In the genomic region with DNA sequence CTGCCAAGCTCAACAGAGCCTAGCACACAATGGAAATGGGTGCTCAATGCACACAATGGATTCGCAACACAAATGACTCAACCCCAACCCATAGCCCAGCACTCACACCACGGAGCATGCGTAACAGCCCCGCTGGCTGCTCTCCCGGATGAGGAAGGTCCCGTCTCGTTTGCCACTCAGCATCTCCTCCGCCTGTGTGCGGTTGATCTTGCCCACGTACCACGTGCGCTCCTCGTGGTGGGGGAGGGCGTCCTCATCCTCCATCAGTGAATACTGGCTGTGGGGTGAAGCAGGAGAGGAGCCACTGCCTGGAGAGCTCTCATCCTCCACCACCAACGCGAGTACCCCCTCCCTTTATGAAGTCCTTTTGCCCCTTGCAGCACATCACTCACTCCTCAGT, we compare ENCODE assay signal across 10 mouse cellular contexts. TPM values are rescaled to one million over a fixed set of nuclear protein-coding genes. Genes with fewer than 3 reads are reported as not detected.
DNase-seq lines count a peak whose midpoint lies in the region; ATAC-seq and TF ChIP-seq lines count a peak whose summit lies in the region.
"Had no signal": no experiment of that assay in that cellular context is flagged by ENCODE, and none has a peak within 500 bp of the region (broad histone marks: within the 10 kb centered on the region; RNA-seq: fewer than 3 reads in every experiment).

No protein-coding gene starts in this region.

- no peak overlapping the region for H3K27ac ChIP-seq in hindbrain, embryonic 12.5 days
- no peak overlapping the region for H3K27ac ChIP-seq in hindbrain, embryonic 10.5 days
- H3K27ac ChIP-seq in CH12.LX (ENCODE audit: insufficient read depth, low read depth) = peak overlapping the region; percentile 80
- H3K27ac ChIP-seq in bone marrow macrophage, adult 2 months (ENCODE audit: insufficient read depth, low read depth, low read length) = peak overlapping the region; percentile 50
- peak overlapping the region; percentile 48 for H3K27ac ChIP-seq in liver, embryonic 15.5 days (replicated peaks)
- no peak overlapping the region for H3K27ac ChIP-seq in intestine, embryonic 16.5 days (ENCODE audit: low read length)
- H3K27ac ChIP-seq: heart, embryonic 10.5 days; limb, embryonic 15.5 days had no signal

- no peak for TF ChIP-seq EP300 in CH12.LX (IDR thresholded peaks at IDR 0.05; ENCODE audit: low read length)

- 85% methylated on average over 16 of the region's 16 CpGs for WGBS in hindbrain, embryonic 12.5 days
- 87% methylated on average over 16 of the region's 16 CpGs for WGBS in hindbrain, embryonic 10.5 days
- WGBS in liver, embryonic 15.5 days (ENCODE audit: insufficient replicate concordance) = 78% methylated on average over 16 of the region's 16 CpGs
- WGBS in intestine, embryonic 16.5 days = 85% methylated on average over 16 of the region's 16 CpGs

- H3K4me2 ChIP-seq in hindbrain, embryonic 12.5 days (replicated peaks) = no peak overlapping the region
- peak overlapping the region; percentile 24; the same call in 1 of the 2 replicates for H3K4me2 ChIP-seq in CH12.LX (ENCODE audit: insufficient read depth, low read depth, poor library complexity, severe bottlenecking)
- H3K4me2 ChIP-seq in liver, embryonic 15.5 days = peak overlapping the region; percentile 40; the same call in 1 of the 2 replicates
- no peak overlapping the region for H3K4me2 ChIP-seq in intestine, embryonic 16.5 days (ENCODE audit: low read depth, low read length)
- H3K4me2 ChIP-seq: limb, embryonic 15.5 days had no signal

- in situ Hi-C loops in CH12.LX (cut with MboI; ENCODE audit: low pct_ligation_motif_present, low pct_unique_long_range_greater_than_20kb, low sequenced_read_pairs) = loop anchor here (5.0 kb wide), 1 partner anchor 33 kb away; no protein-coding TSS in a partner anchor

- H3K36me3 ChIP-seq in hindbrain, embryonic 12.5 days = peaks cover 60% of the 10 kb centered on the region
- peaks cover 70% of the 10 kb centered on the region for H3K36me3 ChIP-seq in hindbrain, embryonic 10.5 days
- peaks cover 39 to 59% of the 10 kb centered on the region in 2 experiments for H3K36me3 ChIP-seq in CH12.LX (replicated peaks in 1 of 2; ENCODE audit: control insufficient read depth in 1 of 2, insufficient read depth in 1 of 2, low read length in 1 of 2)
- peaks cover 36% of the 10 kb centered on the region for H3K36me3 ChIP-seq in liver, embryonic 15.5 days (replicated peaks)
- peaks cover 29% of the 10 kb centered on the region for H3K36me3 ChIP-seq in intestine, embryonic 16.5 days (ENCODE audit: control insufficient read depth, insufficient read depth, low read length)

- TF ChIP-seq RAD21 in CH12.LX (IDR thresholded peaks at IDR 0.05; ENCODE audit: low read depth, low read length) = no peak

- H3K9me3 ChIP-seq in hindbrain, embryonic 12.5 days (replicated peaks) = no peaks in the 10 kb centered on the region
- no peaks in the 10 kb centered on the region for H3K9me3 ChIP-seq in hindbrain, embryonic 10.5 days
- H3K9me3 ChIP-seq in CH12.LX (replicated peaks; ENCODE audit: low read length) = no peaks in the 10 kb centered on the region
- H3K9me3 ChIP-seq in liver, embryonic 15.5 days (replicated peaks) = no peaks in the 10 kb centered on the region
- H3K9me3 ChIP-seq in intestine, embryonic 16.5 days (ENCODE audit: control insufficient read depth, low read length) = no peaks in the 10 kb centered on the region
- H3K9me3 ChIP-seq: heart, embryonic 10.5 days; limb, embryonic 15.5 days had no signal

- H3K4me3 ChIP-seq in hindbrain, embryonic 12.5 days = no peak overlapping the region
- no peak overlapping the region for H3K4me3 ChIP-seq in hindbrain, embryonic 10.5 days
- peak overlapping the region in 2 of 3 experiments; percentile 41 to 48 for H3K4me3 ChIP-seq in CH12.LX (replicated peaks in 1 of 3; ENCODE audit: low read depth in 2 of 3, low read length in 2 of 3, poor library complexity in 1 of 3)
- H3K4me3 ChIP-seq in bone marrow macrophage, adult 2 months (ENCODE audit: insufficient read depth, low read length) = no peak overlapping the region
- no peak overlapping the region for H3K4me3 ChIP-seq in liver, embryonic 15.5 days (replicated peaks)
- H3K4me3 ChIP-seq in intestine, embryonic 16.5 days (ENCODE audit: low read length) = no peak overlapping the region
- H3K4me3 ChIP-seq: heart, embryonic 10.5 days; limb, embryonic 15.5 days had no signal

- no peak overlapping the region for H3K9ac ChIP-seq in hindbrain, embryonic 12.5 days
- no peak overlapping the region for H3K9ac ChIP-seq in CH12.LX (ENCODE audit: insufficient read depth, low read depth)
- H3K9ac ChIP-seq in liver, embryonic 15.5 days = no peak overlapping the region; the same call in 1 of the 2 replicates
- H3K9ac ChIP-seq in intestine, embryonic 16.5 days (ENCODE audit: low read depth, low read length) = no peak overlapping the region
- H3K9ac ChIP-seq: limb, embryonic 15.5 days had no signal

- peaks cover 24% of the 10 kb centered on the region; the same call in 1 of the 2 replicates for H3K27me3 ChIP-seq in hindbrain, embryonic 12.5 days
- H3K27me3 ChIP-seq in hindbrain, embryonic 10.5 days (ENCODE audit: insufficient read depth, poor library complexity, severe bottlenecking) = peaks cover 34% of the 10 kb centered on the region
- H3K27me3 ChIP-seq in CH12.LX (replicated peaks) = no peaks in the 10 kb centered on the region
- H3K27me3 ChIP-seq in liver, embryonic 15.5 days = no peaks in the 10 kb centered on the region
- no peaks in the 10 kb centered on the region for H3K27me3 ChIP-seq in intestine, embryonic 16.5 days (replicated peaks; ENCODE audit: control insufficient read depth, insufficient read depth, low read length)
- H3K27me3 ChIP-seq: limb, embryonic 15.5 days had no signal

- no peak for DNase-seq in hindbrain, embryonic 10.5 days (ENCODE audit: low spot score)
- peak; percentile 86 for DNase-seq in CH12.LX (ENCODE audit: extremely low read depth)
- no peak for DNase-seq in ovary, postnatal 10 days (ENCODE audit: low spot score)
- no peak for DNase-seq in cerebellum, postnatal 14 days

- H3K4me1 ChIP-seq in hindbrain, embryonic 12.5 days = peaks cover 25% of the 10 kb centered on the region
- peaks cover 57% of the 10 kb centered on the region for H3K4me1 ChIP-seq in hindbrain, embryonic 10.5 days (replicated peaks)
- H3K4me1 ChIP-seq in CH12.LX (ENCODE audit: control insufficient read depth in 1 of 2, insufficient read depth in 2 of 2) = peaks cover 48 to 77% of the 10 kb centered on the region in 2 experiments
- H3K4me1 ChIP-seq in bone marrow macrophage, adult 2 months (ENCODE audit: control insufficient read depth, insufficient read depth, low read length) = peaks cover 27% of the 10 kb centered on the region
- H3K4me1 ChIP-seq in liver, embryonic 15.5 days (replicated peaks) = peaks cover 92% of the 10 kb centered on the region
- H3K4me1 ChIP-seq in intestine, embryonic 16.5 days (ENCODE audit: control insufficient read depth, insufficient read depth, low read length) = peaks cover 28% of the 10 kb centered on the region

- H3K79me2 ChIP-seq in CH12.LX (replicated peaks; ENCODE audit: control insufficient read depth, extremely low read depth, insufficient read depth, poor library complexity, severe bottlenecking) = no peaks in the 10 kb centered on the region

- TF ChIP-seq CTCF in CH12.LX (conservative IDR thresholded peaks at IDR 0.05 in 1 of 2, IDR thresholded peaks at IDR 0.05 in 1 of 2; ENCODE audit: low read depth in 2 of 2, low read length in 2 of 2) = no peak
- no peak for TF ChIP-seq CTCF in bone marrow macrophage, adult 2 months (IDR thresholded peaks at IDR 0.05; ENCODE audit: low read depth, low read length)

- no peak for TF ChIP-seq POLR2A in CH12.LX (IDR thresholded peaks at IDR 0.05; ENCODE audit: low read depth, low read length)
- TF ChIP-seq POLR2A in bone marrow macrophage, adult 2 months (IDR thresholded peaks at IDR 0.05; ENCODE audit: borderline replicate concordance, low read depth, low read length) = no peak

- dilution Hi-C loops in CH12.LX (cut with MboI; ENCODE audit: extremely low pct_ligation_motif_present, extremely low pct_unique_long_range_greater_than_20kb, low sequenced_read_pairs) = no loop called here

- peak; percentile 6; the same call in 1 of the 2 replicates for ATAC-seq in hindbrain, embryonic 12.5 days (ENCODE audit: low FRiP score)
- ATAC-seq in liver, embryonic 15.5 days (ENCODE audit: insufficient read depth) = no peak
- no peak for ATAC-seq in intestine, embryonic 16.5 days

RNA-seq across cellular contexts. Expression of a gene that starts 7.6 kb away (rescaled TPM):
- polyA plus RNA-seq in hindbrain, embryonic 12.5 days (2016; fragmentation: Nextera tagmentation; extraction: Ambion mirVana) = 84.5 and 85.5 TPM in 2 replicates
- 73.4 and 82.1 TPM in 2 replicates for polyA plus RNA-seq in hindbrain, embryonic 10.5 days (2016; fragmentation: Nextera tagmentation; extraction: Ambion mirVana)
- 37.4 and 45.9 TPM in 2 replicates for total RNA-seq in CH12.LX (2012; rRNA removed)
- 12.4 and 13.8 TPM in 2 replicates for total RNA-seq in CH12.LX (2014; rRNA removed)
- 16.3 and 25.8 TPM in 2 replicates for polyA plus RNA-seq in CH12.LX (2012; ENCODE audit: insufficient read length, low read depth)
- 26.9 and 27.5 TPM in 2 replicates for polyA plus RNA-seq in bone marrow macrophage, adult 2 months (2012; ENCODE audit: insufficient read depth, insufficient read length, missing spikeins)
- 14.7 and 16.5 TPM in 2 replicates for polyA plus RNA-seq in liver, embryonic 15.5 days (2015; fragmentation: Nextera tagmentation; extraction: Ambion mirVana)
- 63.7 and 65.3 TPM in 2 replicates for polyA plus RNA-seq in intestine, embryonic 16.5 days (2015; fragmentation: Nextera tagmentation; extraction: Ambion mirVana)

RNA-seq across cellular contexts. Expression of a gene that starts 8.2 kb away (rescaled TPM):
- 38.2 and 38.3 TPM in 2 replicates for polyA plus RNA-seq in hindbrain, embryonic 12.5 days (2016; fragmentation: Nextera tagmentation; extraction: Ambion mirVana)
- polyA plus RNA-seq in hindbrain, embryonic 10.5 days (2016; fragmentation: Nextera tagmentation; extraction: Ambion mirVana) = 35.0 and 40.6 TPM in 2 replicates
- 25.3 and 28.5 TPM in 2 replicates for total RNA-seq in CH12.LX (2012; rRNA removed)
- 22.8 and 27.1 TPM in 2 replicates for total RNA-seq in CH12.LX (2014; rRNA removed)
- polyA plus RNA-seq in CH12.LX (2012; ENCODE audit: insufficient read length, low read depth) = 31.9 and 36.1 TPM in 2 replicates
- 32.4 and 33.7 TPM in 2 replicates for polyA plus RNA-seq in bone marrow macrophage, adult 2 months (2012; ENCODE audit: insufficient read depth, insufficient read length, missing spikeins)
- 34.7 and 37.8 TPM in 2 replicates for polyA plus RNA-seq in liver, embryonic 15.5 days (2015; fragmentation: Nextera tagmentation; extraction: Ambion mirVana)
- 78.6 and 79.8 TPM in 2 replicates for polyA plus RNA-seq in intestine, embryonic 16.5 days (2015; fragmentation: Nextera tagmentation; extraction: Ambion mirVana)

RNA-seq across cellular contexts. Expression of a gene that starts 14.5 kb away (rescaled TPM):
- 126 and 134 TPM in 2 replicates for polyA plus RNA-seq in hindbrain, embryonic 12.5 days (2016; fragmentation: Nextera tagmentation; extraction: Ambion mirVana)
- 24.8 and 70.3 TPM in 2 replicates for polyA plus RNA-seq in hindbrain, embryonic 10.5 days (2016; fragmentation: Nextera tagmentation; extraction: Ambion mirVana)
- 1.8 and 1.9 TPM in 2 replicates for total RNA-seq in CH12.LX (2012; rRNA removed)
- 0.32 and 0.87 TPM in 2 replicates for total RNA-seq in CH12.LX (2014; rRNA removed)
- polyA plus RNA-seq in CH12.LX (2012; ENCODE audit: insufficient read length, low read depth) = 0.65 and 0.99 TPM in 2 replicates
- 7.9 and 9.4 TPM in 2 replicates for polyA plus RNA-seq in bone marrow macrophage, adult 2 months (2012; ENCODE audit: insufficient read depth, insufficient read length, missing spikeins)
- polyA plus RNA-seq in liver, embryonic 15.5 days (2015; fragmentation: Nextera tagmentation; extraction: Ambion mirVana) = 2.7 and 3.5 TPM in 2 replicates
- 24.9 and 25.6 TPM in 2 replicates for polyA plus RNA-seq in intestine, embryonic 16.5 days (2015; fragmentation: Nextera tagmentation; extraction: Ambion mirVana)

RNA-seq across cellular contexts. Expression of a gene that starts 35.9 kb away (rescaled TPM):
- polyA plus RNA-seq in hindbrain, embryonic 12.5 days (2016; fragmentation: Nextera tagmentation; extraction: Ambion mirVana) = 16.0 and 17.7 TPM in 2 replicates
- polyA plus RNA-seq in hindbrain, embryonic 10.5 days (2016; fragmentation: Nextera tagmentation; extraction: Ambion mirVana) = 11.4 and 18.2 TPM in 2 replicates
- 11.3 and 11.6 TPM in 2 replicates for total RNA-seq in CH12.LX (2012; rRNA removed)
- total RNA-seq in CH12.LX (2014; rRNA removed) = 3.3 and 7.0 TPM in 2 replicates
- 22.2 and 23.4 TPM in 2 replicates for polyA plus RNA-seq in CH12.LX (2012; ENCODE audit: insufficient read length, low read depth)
- polyA plus RNA-seq in bone marrow macrophage, adult 2 months (2012; ENCODE audit: insufficient read depth, insufficient read length, missing spikeins) = 57.7 and 59.6 TPM in 2 replicates
- polyA plus RNA-seq in liver, embryonic 15.5 days (2015; fragmentation: Nextera tagmentation; extraction: Ambion mirVana) = 6.7 and 8.2 TPM in 2 replicates
- polyA plus RNA-seq in intestine, embryonic 16.5 days (2015; fragmentation: Nextera tagmentation; extraction: Ambion mirVana) = 12.9 and 15.1 TPM in 2 replicates

RNA-seq across cellular contexts. Expression of a gene that starts 39.3 kb away (rescaled TPM):
- not detected in 2 replicates for polyA plus RNA-seq in hindbrain, embryonic 12.5 days (2016; fragmentation: Nextera tagmentation; extraction: Ambion mirVana)
- polyA plus RNA-seq in hindbrain, embryonic 10.5 days (2016; fragmentation: Nextera tagmentation; extraction: Ambion mirVana) = 0.05 TPM in 1 of 2 replicates, not detected in the other
- total RNA-seq in CH12.LX (2012; rRNA removed) (17.3 and 23.2 TPM in 2 replicates), CH12.LX (2014; rRNA removed) (4.5 and 5.6 TPM in 2 replicates)
- 11.4 and 12.5 TPM in 2 replicates for polyA plus RNA-seq in CH12.LX (2012; ENCODE audit: insufficient read length, low read depth)
- 0.20 TPM in 1 of 2 replicates, not detected in the other for polyA plus RNA-seq in bone marrow macrophage, adult 2 months (2012; ENCODE audit: insufficient read depth, insufficient read length, missing spikeins)
- 0.22 TPM in 2 replicates for polyA plus RNA-seq in liver, embryonic 15.5 days (2015; fragmentation: Nextera tagmentation; extraction: Ambion mirVana)
- 0.27 and 0.34 TPM in 2 replicates for polyA plus RNA-seq in intestine, embryonic 16.5 days (2015; fragmentation: Nextera tagmentation; extraction: Ambion mirVana)
- polyA plus RNA-seq: heart, embryonic 10.5 days had no signal

Comparison
In these comparisons a context has a peak if more than half of its experiments do, and no peak if none do; other contexts are left out.
1. H3K27ac ChIP-seq: peak in CH12.LX (single experiment), bone marrow macrophage, adult 2 months (single experiment) and liver, embryonic 15.5 days (single experiment); none in hindbrain, embryonic 12.5 days (single experiment), hindbrain, embryonic 10.5 days (single experiment) and intestine, embryonic 16.5 days (single experiment).
2. H3K4me2 ChIP-seq: peak in CH12.LX (single experiment) and liver, embryonic 15.5 days (single experiment); none in hindbrain, embryonic 12.5 days (single experiment) and intestine, embryonic 16.5 days (single experiment).
3. H3K4me3 ChIP-seq: peak in CH12.LX (2 of 3); none in hindbrain, embryonic 12.5 days (single experiment), hindbrain, embryonic 10.5 days (single experiment), bone marrow macrophage, adult 2 months (single experiment), liver, embryonic 15.5 days (single experiment) and intestine, embryonic 16.5 days (single experiment).